Comparison of ENCODE assay signal across 8 mouse cellular contexts in genomic region chr17:57096623-57096920, GRCm38 (mm10). TPM values are rescaled to one million over a fixed set of nuclear protein-coding genes. Genes with fewer than 3 reads are reported as not detected.
DNase-seq lines count a peak whose midpoint lies in the region; ATAC-seq and TF ChIP-seq lines count a peak whose summit lies in the region.

No protein-coding gene starts in this region.

- intact Hi-C loops in heart, postnatal 25 days (cut with DNase I), result loop anchor here (1.0 to 5.0 kb wide), 4 partner anchors 71 to 238 kb away; partner anchors contain the start of genes Alkbh7 and Vav1

- no peaks in the 10 kb centered on the region for H3K9me3 ChIP-seq in ES-Bruce4 (replicated peaks; ENCODE audit: control insufficient read depth, insufficient read depth, low read length, poor library complexity, severe bottlenecking)
- no peaks in the 10 kb centered on the region for H3K9me3 ChIP-seq in forebrain, embryonic 15.5 days

- no peaks in the 10 kb centered on the region for H3K36me3 ChIP-seq in ES-Bruce4 (ENCODE audit: control insufficient read depth, insufficient read depth, low read length, poor library complexity, severe bottlenecking)
- no peaks in the 10 kb centered on the region for H3K36me3 ChIP-seq in forebrain, embryonic 15.5 days

- 2% methylated on average over 11 of the region's 11 CpGs for WGBS in forebrain, embryonic 15.5 days
- WGBS in lung, adult 2 months, result 1% methylated on average over 11 of the region's 11 CpGs

- peak; percentile 52; the same call in 1 of the 2 replicates for TF ChIP-seq EP300 in ES-Bruce4 (IDR thresholded peaks at IDR 0.05; ENCODE audit: insufficient read depth, low read depth, low read length)

- TF ChIP-seq POLR2A in ES-Bruce4 (IDR thresholded peaks at IDR 0.05; ENCODE audit: insufficient read depth, low read length), result no peak
- TF ChIP-seq POLR2A in lung, adult 2 months (IDR thresholded peaks at IDR 0.05; ENCODE audit: borderline replicate concordance, extremely low read depth, low read depth, low read length), result no peak

- peaks cover 3% of the 10 kb centered on the region for H3K4me1 ChIP-seq in ES-Bruce4 (ENCODE audit: control insufficient read depth, insufficient read depth, low read length)
- peaks cover 9% of the 10 kb centered on the region for H3K4me1 ChIP-seq in forebrain, embryonic 15.5 days
- no peaks in the 10 kb centered on the region for H3K4me1 ChIP-seq in lung, adult 2 months (ENCODE audit: control insufficient read depth, insufficient read depth, low read length)

- no peak overlapping the region for H3K27ac ChIP-seq in ES-Bruce4 (ENCODE audit: insufficient read depth, low read length)
- H3K27ac ChIP-seq in forebrain, embryonic 15.5 days (replicated peaks), result no peak overlapping the region

- no peaks in the 10 kb centered on the region for H3K27me3 ChIP-seq in ES-Bruce4 (ENCODE audit: control insufficient read depth, insufficient read depth, low read length, poor library complexity, severe bottlenecking)
- H3K27me3 ChIP-seq in forebrain, embryonic 15.5 days, result no peaks in the 10 kb centered on the region

- peak overlapping the region; percentile 36 for H3K4me2 ChIP-seq in forebrain, embryonic 15.5 days (replicated peaks)

- H3K4me3 ChIP-seq in ES-Bruce4 (ENCODE audit: low read depth, low read length), result peak overlapping the region; percentile 56
- peak overlapping the region; percentile 21 for H3K4me3 ChIP-seq in forebrain, embryonic 15.5 days
- peak overlapping the region; percentile 30 for H3K4me3 ChIP-seq in lung, adult 2 months (replicated peaks; ENCODE audit: extremely low read depth, low read depth, low read length)

- TF ChIP-seq CTCF in ES-Bruce4 (IDR thresholded peaks at IDR 0.05; ENCODE audit: low read depth, low read length), result peak; percentile 93
- TF ChIP-seq CTCF in lung, adult 2 months (IDR thresholded peaks at IDR 0.05; ENCODE audit: insufficient read depth, low read length), result peak; percentile 78

- H3K9ac ChIP-seq in ES-Bruce4 (ENCODE audit: low read depth, poor library complexity, severe bottlenecking), result no peak overlapping the region
- H3K9ac ChIP-seq in forebrain, embryonic 15.5 days (replicated peaks), result no peak overlapping the region

- peak; percentile 77; the same call in 1 of the 2 replicates for ATAC-seq in cerebellum, adult (ENCODE audit: insufficient number of reproducible peaks, low FRiP score, low TSS enrichment)
- peak; percentile 86 for ATAC-seq in forebrain, embryonic 15.5 days (replicated peaks)
- ATAC-seq in neutrophil, adult 5-6 weeks (ENCODE audit: extremely low read depth, insufficient number of reproducible peaks, low FRiP score, poor library complexity, severe bottlenecking), result peak; percentile 69

- DNase-seq in heart, postnatal 25 days (ENCODE audit: low spot score), result peak; percentile 58
- peak; percentile 67 to 90 for DNase-seq in layer of hippocampus, adult 18-20 months (ENCODE audit: low spot score in 2 of 2)
- peak; percentile 86 for DNase-seq in lung, adult 2 months
- DNase-seq in thymus, adult 18-20 months, result peak; percentile 70 to 76

RNA-seq across cellular contexts. Expression of gene Tnfsf9, which starts 8.6 kb away (rescaled TPM):
- 8.1 and 9.1 TPM in 2 replicates for polyA plus RNA-seq in ES-Bruce4 (2011; ENCODE audit: insufficient read depth, insufficient read length, low read depth, missing spikeins)
- 10.2 and 10.3 TPM in 2 replicates for polyA plus RNA-seq in forebrain, embryonic 15.5 days (2015; fragmentation: Nextera tagmentation; extraction: Ambion mirVana)
- under 1 TPM; 0.28 to 0.57 TPM for total RNA-seq in heart, postnatal 25 days (2021)
- 1 to 10 TPM; 1.0 to 1.2 TPM for total RNA-seq in layer of hippocampus, adult 18-20 months (2021)
- 5.3 and 7.9 TPM in 2 replicates for polyA plus RNA-seq in lung, adult 2 months (2012; rRNA removed)
- total RNA-seq in neutrophil, adult 5-6 weeks (2017), result 1.7 and 2.0 TPM in 2 replicates

RNA-seq across cellular contexts. Expression of gene Tubb4a, which starts 9.0 kb away (rescaled TPM):
- polyA plus RNA-seq in ES-Bruce4 (2011; ENCODE audit: insufficient read depth, insufficient read length, low read depth, missing spikeins), result 5.8 and 12.6 TPM in 2 replicates
- 239 and 253 TPM in 2 replicates for polyA plus RNA-seq in forebrain, embryonic 15.5 days (2015; fragmentation: Nextera tagmentation; extraction: Ambion mirVana)
- 1 to 10 TPM; 3.2 to 3.3 TPM for total RNA-seq in heart, postnatal 25 days (2021)
- total RNA-seq in layer of hippocampus, adult 18-20 months (2021), result 100 to 1,000 TPM; 515 to 565 TPM
- 34.2 and 37.7 TPM in 2 replicates for polyA plus RNA-seq in lung, adult 2 months (2012; rRNA removed)
- total RNA-seq in neutrophil, adult 5-6 weeks (2017), result 0.37 and 0.70 TPM in 2 replicates

RNA-seq across cellular contexts. Expression of gene Dennd1c, which starts 18.3 kb away (rescaled TPM):
- 6.6 and 8.9 TPM in 2 replicates for polyA plus RNA-seq in ES-Bruce4 (2011; ENCODE audit: insufficient read depth, insufficient read length, low read depth, missing spikeins)
- polyA plus RNA-seq in forebrain, embryonic 15.5 days (2015; fragmentation: Nextera tagmentation; extraction: Ambion mirVana), result 3.9 and 4.4 TPM in 2 replicates
- 1 to 10 TPM in 1 of 2 experiments, under 1 TPM in 1; 0.96 to 2.1 TPM for total RNA-seq in heart, postnatal 25 days (2021)
- 1 to 10 TPM; 1.1 to 1.4 TPM for total RNA-seq in layer of hippocampus, adult 18-20 months (2021)
- polyA plus RNA-seq in lung, adult 2 months (2012; rRNA removed), result 12.1 and 18.1 TPM in 2 replicates
- 145 and 158 TPM in 2 replicates for total RNA-seq in neutrophil, adult 5-6 weeks (2017)

RNA-seq across cellular contexts. Expression of gene Slc25a23, which starts 36.9 kb away (rescaled TPM):
- 24.2 and 24.5 TPM in 2 replicates for polyA plus RNA-seq in ES-Bruce4 (2011; ENCODE audit: insufficient read depth, insufficient read length, low read depth, missing spikeins)
- 27.6 and 29.1 TPM in 2 replicates for polyA plus RNA-seq in forebrain, embryonic 15.5 days (2015; fragmentation: Nextera tagmentation; extraction: Ambion mirVana)
- 10 to 100 TPM; 65.1 to 75.0 TPM for total RNA-seq in heart, postnatal 25 days (2021)
- total RNA-seq in layer of hippocampus, adult 18-20 months (2021), result 100 to 1,000 TPM; 374 to 393 TPM
- 44.0 and 51.8 TPM in 2 replicates for polyA plus RNA-seq in lung, adult 2 months (2012; rRNA removed)
- total RNA-seq in neutrophil, adult 5-6 weeks (2017), result 3.4 and 3.6 TPM in 2 replicates

RNA-seq across cellular contexts. Expression of gene Crb3, which starts 37.7 kb away (rescaled TPM):
- polyA plus RNA-seq in ES-Bruce4 (2011; ENCODE audit: insufficient read depth, insufficient read length, low read depth, missing spikeins), result 53.5 and 57.7 TPM in 2 replicates
- polyA plus RNA-seq in forebrain, embryonic 15.5 days (2015; fragmentation: Nextera tagmentation; extraction: Ambion mirVana), result 1.3 and 2.0 TPM in 2 replicates
- under 1 TPM in 1 of 2 experiments, not detected in 1; 0.78 TPM for total RNA-seq in heart, postnatal 25 days (2021)
- 1 to 10 TPM in 1 of 2 experiments, under 1 TPM in 1; 0.71 to 1.2 TPM for total RNA-seq in layer of hippocampus, adult 18-20 months (2021)
- polyA plus RNA-seq in lung, adult 2 months (2012; rRNA removed), result 75.5 and 89.4 TPM in 2 replicates
- 3.3 TPM in 2 replicates for total RNA-seq in neutrophil, adult 5-6 weeks (2017)

Comparison
In these comparisons a context has a peak if more than half of its experiments do, and no peak if none do; other contexts are left out.
1. RNA of gene Tubb4a, which starts 9.0 kb away (total RNA-seq): 515 to 565 TPM in layer of hippocampus, adult 18-20 months; 3.2 to 3.3 TPM in heart, postnatal 25 days and 0.37 to 0.70 TPM in neutrophil, adult 5-6 weeks; every median in the first group is over 100 times any median in the second.
2. RNA of gene Dennd1c, which starts 18.3 kb away (total RNA-seq): 145 to 158 TPM in neutrophil, adult 5-6 weeks; 0.96 to 2.1 TPM in heart, postnatal 25 days and 1.1 to 1.4 TPM in layer of hippocampus, adult 18-20 months; every median in the first group is over 10 times any median in the second.
3. Peak in every context shown above with its lines, with median percentiles within 50 percentile points of each other: H3K4me3 ChIP-seq, ATAC-seq and DNase-seq.